Mouse (Mus musculus) retina, postnatal 1 day (tissue): Measurements from ENCODE around the gene Gkn1.

Source experiments
- DNase-seq: peaks from one replicate; pipeline ENCODE4 v3.0.0-alpha.2; 2012

The Gkn1 gene

DNA sequence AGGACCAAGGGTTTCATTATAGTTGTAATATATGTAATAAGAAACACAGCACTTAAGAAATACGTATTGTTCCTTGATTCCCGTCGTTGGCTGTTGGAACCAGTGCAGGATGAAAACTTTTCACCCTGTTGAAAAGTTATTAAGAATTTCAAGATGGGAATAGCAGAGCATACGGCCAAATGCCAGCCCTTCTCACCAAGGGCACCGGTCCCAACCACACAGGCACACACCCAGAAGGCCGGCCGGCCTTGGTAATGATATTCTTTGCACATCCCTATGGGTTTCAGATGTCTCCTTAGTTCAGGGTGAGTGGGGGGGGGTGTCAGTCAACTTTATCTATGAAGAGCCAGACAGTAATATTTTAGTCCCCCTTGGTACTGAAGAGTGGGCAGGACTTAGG lies 32.1 kb downstream of the Gkn1 start:
- DNase-seq = no peak

DNA sequence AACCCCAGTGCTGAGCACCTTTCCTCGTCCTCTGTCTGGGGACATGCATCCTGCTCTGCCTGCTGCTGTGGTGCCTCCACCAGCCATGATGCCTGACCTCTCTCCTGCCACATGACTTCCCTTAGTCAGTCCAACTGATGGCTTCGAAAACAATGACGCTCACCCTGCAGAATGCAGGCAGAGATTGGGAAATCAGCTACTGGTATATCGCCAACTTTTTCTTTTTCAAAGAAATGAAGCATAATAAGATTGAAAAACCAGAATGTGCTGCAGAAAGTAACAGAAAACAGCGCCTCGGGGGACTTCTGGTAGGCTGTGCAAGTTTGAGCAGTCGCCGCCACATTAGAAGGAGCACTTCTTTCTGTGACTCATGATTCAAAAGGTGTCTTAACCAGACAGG lies 33.8 kb downstream of the Gkn1 start:
- no peak for DNase-seq

DNA sequence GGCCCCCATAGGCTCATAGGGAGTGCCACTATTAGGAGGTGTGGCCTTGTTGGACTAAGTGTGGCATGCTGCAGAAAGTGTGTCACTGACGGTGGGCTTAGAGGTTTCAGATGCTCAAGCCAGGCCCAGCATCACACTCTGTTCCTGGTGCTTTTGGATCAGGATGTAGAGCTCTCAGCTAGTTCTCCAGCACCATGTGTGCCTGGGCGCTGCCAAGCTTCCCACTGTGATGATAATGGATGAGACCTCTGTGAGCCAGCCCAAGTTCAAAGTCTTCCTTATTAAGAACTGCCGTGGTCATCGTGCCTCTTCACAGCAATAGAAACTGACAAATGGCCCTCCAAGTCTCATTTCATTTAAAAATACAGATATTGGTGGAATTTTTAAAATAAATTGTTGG lies 38.0 kb downstream of the Gkn1 start:
- no peak for DNase-seq

- DNase-seq = no peak
These were observed 46.3 kb downstream of the Gkn1 start for GRCm38 (mm10) chr6:87304486-87304885.

DNA sequence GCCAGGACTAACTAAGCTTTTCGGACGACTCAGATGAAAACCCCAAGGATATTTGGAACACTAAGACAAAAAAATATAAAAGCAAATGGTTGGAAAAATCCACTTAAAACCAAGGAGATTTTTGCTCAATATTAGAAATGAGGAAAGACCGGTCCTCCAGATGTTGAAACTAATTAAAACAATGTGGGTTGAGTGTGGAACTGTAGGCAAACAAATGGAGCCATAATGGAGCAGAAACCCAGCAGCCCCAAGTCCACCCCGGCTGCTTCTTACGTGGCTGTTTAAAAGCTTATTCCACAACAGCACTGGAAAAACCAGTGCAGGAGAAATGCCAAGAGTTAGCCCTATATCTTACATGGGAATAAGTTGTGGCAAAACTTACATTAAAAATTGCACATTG lies 48.0 kb downstream of the Gkn1 start:
- no peak for DNase-seq

DNA sequence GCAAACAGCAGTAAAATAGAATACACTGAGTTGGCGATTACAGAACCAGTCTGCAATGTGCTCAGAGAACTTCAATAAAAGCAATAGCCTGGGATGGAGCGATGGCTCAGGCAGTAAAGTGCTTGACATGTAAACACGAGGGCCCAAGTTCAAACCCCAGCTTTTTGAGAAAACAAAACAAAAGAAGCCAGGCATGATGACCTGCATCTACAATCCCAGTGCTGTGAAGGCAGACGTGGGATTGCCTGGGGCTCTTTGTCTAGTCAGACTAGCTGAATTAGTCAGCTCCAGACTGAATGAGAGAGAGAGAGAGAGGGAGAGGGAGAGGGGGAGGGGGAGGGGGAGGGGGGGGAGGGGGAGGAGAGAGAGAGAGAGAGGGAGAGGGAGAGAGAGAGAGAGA lies 48.8 kb downstream of the Gkn1 start:
- peak; percentile 53 for DNase-seq
